ENCODE assay signal across 31 mouse cellular contexts in the genomic region with DNA sequence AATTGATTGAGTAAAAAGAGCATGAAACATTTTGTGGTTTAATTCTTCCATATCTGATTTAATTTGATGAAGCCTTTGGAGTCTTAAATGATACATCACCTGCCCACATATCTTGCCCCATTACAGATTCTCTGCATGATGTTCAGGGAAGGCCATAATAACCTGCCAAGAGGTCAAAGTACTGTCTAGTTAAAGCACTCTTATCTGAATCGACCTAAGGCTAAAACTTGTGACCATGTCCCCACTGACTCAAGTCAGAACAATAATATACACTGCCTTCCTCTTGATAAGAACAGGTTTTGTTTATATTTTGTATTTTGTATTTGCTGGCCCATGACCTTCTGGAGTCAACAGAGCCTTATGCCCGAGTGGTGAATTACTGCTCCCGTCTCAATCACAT.
"Had no signal": no experiment of that assay in that cellular context is flagged by ENCODE, and none has a peak within 500 bp of the region (broad histone marks: within the 10 kb centered on the region; RNA-seq: fewer than 3 reads in every experiment).

No protein-coding gene starts in this region.

- H3K27me3 ChIP-seq: limb, embryonic 12.5 days; limb, embryonic 13.5 days; limb, embryonic 15.5 days; liver, embryonic 13.5 days; liver, embryonic 15.5 days; lung, embryonic 15.5 days; megakaryocyte, embryonic 14.5 days; midbrain, embryonic 12.5 days; midbrain, embryonic 13.5 days; midbrain, embryonic 15.5 days; neural tube, embryonic 12.5 days had no signal

- H3K36me3 ChIP-seq: limb, embryonic 10.5 days; limb, embryonic 12.5 days; limb, embryonic 15.5 days; lung, embryonic 15.5 days; midbrain, embryonic 10.5 days; midbrain, embryonic 12.5 days; midbrain, embryonic 13.5 days; midbrain, embryonic 15.5 days; neural tube, embryonic 12.5 days had no signal

- H3K4me1 ChIP-seq: limb, embryonic 10.5 days; limb, embryonic 12.5 days; limb, embryonic 13.5 days; limb, embryonic 15.5 days; lung, embryonic 15.5 days; midbrain, embryonic 10.5 days; midbrain, embryonic 12.5 days; midbrain, embryonic 13.5 days; midbrain, embryonic 15.5 days; neural tube, embryonic 12.5 days had no signal

- ATAC-seq: liver, postnatal 0 days; lung, postnatal 0 days; midbrain, embryonic 15.5 days; midbrain, embryonic 16.5 days had no signal

- DNase-seq: left cerebral cortex, postnatal 4 days; liver; liver, embryonic 13.5 days; liver, postnatal 0 days; lung, adult 18-20 months; lung, adult 2 months; lung, embryonic 14.5 days; lung, postnatal 10 days; lung, postnatal 14 days; lung, postnatal 36 days; lung, postnatal 4 days; midbrain, embryonic 14.5 days had no signal

- H3K27ac ChIP-seq: limb, embryonic 10.5 days; limb, embryonic 12.5 days; limb, embryonic 13.5 days; limb, embryonic 15.5 days; liver, embryonic 13.5 days; liver, embryonic 14.5 days; liver, embryonic 15.5 days; lung, embryonic 15.5 days; macrophage; midbrain, embryonic 10.5 days; midbrain, embryonic 12.5 days; midbrain, embryonic 13.5 days; midbrain, embryonic 15.5 days; neural tube, embryonic 12.5 days had no signal

- H3K4me3 ChIP-seq: limb, embryonic 10.5 days; limb, embryonic 12.5 days; limb, embryonic 13.5 days; limb, embryonic 15.5 days; liver, embryonic 13.5 days; liver, embryonic 15.5 days; lung, embryonic 15.5 days; megakaryocyte, embryonic 14.5 days; midbrain, embryonic 10.5 days; midbrain, embryonic 12.5 days; midbrain, embryonic 13.5 days; midbrain, embryonic 15.5 days; myocyte; neural tube, embryonic 12.5 days had no signal

- H3K9me3 ChIP-seq: limb, embryonic 10.5 days; limb, embryonic 12.5 days; limb, embryonic 13.5 days; limb, embryonic 15.5 days; liver, embryonic 13.5 days; liver, embryonic 15.5 days; lung, embryonic 15.5 days; megakaryocyte, embryonic 14.5 days; midbrain, embryonic 10.5 days; midbrain, embryonic 12.5 days; midbrain, embryonic 13.5 days; midbrain, embryonic 15.5 days; neural tube, embryonic 12.5 days had no signal

- H3K4me2 ChIP-seq: limb, embryonic 12.5 days; limb, embryonic 13.5 days; limb, embryonic 15.5 days; liver, embryonic 11.5 days; liver, embryonic 13.5 days; liver, embryonic 15.5 days; lung, embryonic 14.5 days; lung, embryonic 15.5 days; midbrain, embryonic 11.5 days; midbrain, embryonic 12.5 days; midbrain, embryonic 13.5 days; midbrain, embryonic 15.5 days; neural tube, embryonic 12.5 days had no signal

- H3K9ac ChIP-seq: limb, embryonic 12.5 days; limb, embryonic 13.5 days; limb, embryonic 15.5 days; liver, embryonic 13.5 days; liver, embryonic 14.5 days; liver, embryonic 15.5 days; liver, postnatal 0 days; lung, embryonic 14.5 days; lung, embryonic 15.5 days; midbrain, embryonic 12.5 days; midbrain, embryonic 13.5 days; midbrain, embryonic 15.5 days; neural tube, embryonic 12.5 days had no signal
